Mouse (Mus musculus): ENCODE measurements around the gene Cnksr1.
A peak's percentile ranks its signal among the peaks of the same experiment; 100 is the strongest.

The Cnksr1 gene

GRCm38 (mm10) chr4:134252911-134253721, 14.9 kb upstream of the Cnksr1 start:
- DNase-seq (ENCODE audit: low spot score in 2 of 2) = no peak

- no peak for DNase-seq (ENCODE audit: low spot score in 2 of 2)
These were observed 14.1 kb upstream of the Cnksr1 start for GRCm38 (mm10) chr4:134252131-134252910.

GRCm38 (mm10) chr4:134251241-134252130, 13.3 kb upstream of the Cnksr1 start:
- DNase-seq (ENCODE audit: low spot score in 2 of 2) = peak; percentile 33 to 48

- peak in 1 of 2 experiments; percentile 48 for DNase-seq (ENCODE audit: low spot score in 2 of 2)
These were observed 12.7 kb upstream of the Cnksr1 start for GRCm38 (mm10) chr4:134250930-134251240.

- DNase-seq (ENCODE audit: low spot score in 2 of 2) = no peak
These were observed 12.1 kb upstream of the Cnksr1 start for GRCm38 (mm10) chr4:134250116-134250929.

- DNase-seq (ENCODE audit: low spot score in 2 of 2) = peak; percentile 64 to 72
These were observed 11.5 kb upstream of the Cnksr1 start for GRCm38 (mm10) chr4:134249651-134250050.

GRCm38 (mm10) chr4:134246719-134247258, 8.6 kb upstream of the Cnksr1 start, which contains the start of gene Gm30191:
Gm30191 (plus strand) TSS chr4:134246935.
- DNase-seq (ENCODE audit: low spot score in 2 of 2) = no peak

GRCm38 (mm10) chr4:134246256-134246655, 8.1 kb upstream of the Cnksr1 start:
- no peak for DNase-seq (ENCODE audit: low spot score in 2 of 2)

GRCm38 (mm10) chr4:134245148-134245843, 7.1 kb upstream of the Cnksr1 start, which contains the start of gene Zfp593:
Zfp593 (minus strand) TSS chr4:134245592.
- peak; percentile 94 to 96 for DNase-seq (ENCODE audit: low spot score in 2 of 2)

GRCm38 (mm10) chr4:134243516-134244250, 5.5 kb upstream of the Cnksr1 start, which contains the start of gene E130218I03Rik:
E130218I03Rik (plus strand) TSS chr4:134243662.
- no peak for DNase-seq (ENCODE audit: low spot score in 2 of 2)

GRCm38 (mm10) chr4:134238686-134239085, 487 bp upstream of the Cnksr1 start:
- no peak for DNase-seq (ENCODE audit: low spot score in 2 of 2)

- no peak for DNase-seq (ENCODE audit: low spot score in 2 of 2)
These were observed 469 bp downstream of the Cnksr1 start for GRCm38 (mm10) chr4:134237582-134238278.

- DNase-seq (ENCODE audit: low spot score in 2 of 2) = no peak
These were observed 3.3 kb downstream of the Cnksr1 start for GRCm38 (mm10) chr4:134234876-134235275.

GRCm38 (mm10) chr4:134230431-134230830, 7.8 kb downstream of the Cnksr1 start:
- DNase-seq (ENCODE audit: low spot score in 2 of 2) = no peak

GRCm38 (mm10) chr4:134227194-134227593, 11.0 kb downstream of the Cnksr1 start, which contains the start of gene Catsper4:
Catsper4 (minus strand) TSS chr4:134227383.
- DNase-seq (ENCODE audit: low spot score in 2 of 2) = no peak

- no peak for DNase-seq (ENCODE audit: low spot score in 2 of 2)
These were observed 15.2 kb downstream of the Cnksr1 start for GRCm38 (mm10) chr4:134222793-134223600.

GRCm38 (mm10) chr4:134206488-134207053, 31.6 kb downstream of the Cnksr1 start:
- no peak for DNase-seq (ENCODE audit: low spot score in 2 of 2)
